Mouse (Mus musculus): ENCODE data around the gene Rac2. TPM values are rescaled to one million over a fixed set of nuclear protein-coding genes. Genes with fewer than 3 reads are reported as not detected.
A peak's percentile ranks its signal among the peaks of the same experiment; 100 is the strongest.

Rac2 gene
- total and polyA plus RNA-seq, 3 experiments = 160 to 942 (median 453) TPM

DNA sequence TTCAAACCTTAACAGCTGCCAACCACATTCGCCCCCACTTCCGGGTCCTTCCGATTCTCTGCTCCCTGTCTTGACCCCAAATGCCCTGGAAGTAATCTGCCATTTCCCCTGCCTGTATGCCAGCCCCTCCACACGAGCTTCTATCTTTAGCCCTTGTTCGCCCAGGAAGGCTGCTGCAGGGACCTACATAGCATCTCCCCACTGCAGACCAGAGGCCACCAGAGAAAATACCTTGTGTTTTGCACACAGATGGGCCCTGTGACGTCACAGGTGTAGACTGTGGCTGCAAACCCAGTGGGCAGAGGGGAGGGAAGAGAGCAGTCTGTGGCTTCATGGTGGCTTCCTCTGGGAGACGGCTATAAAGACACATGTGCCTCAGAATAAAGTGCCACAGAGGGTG lies 54.4 kb downstream of the Rac2 start:
- in situ Hi-C loops (cut with MboI; ENCODE audit: low pct_ligation_motif_present, low pct_unique_long_range_greater_than_20kb, low sequenced_read_pairs) (no loop called here), dilution Hi-C loops (cut with MboI; ENCODE audit: extremely low pct_ligation_motif_present, extremely low pct_unique_long_range_greater_than_20kb, low sequenced_read_pairs) (no loop called here)
- DNase-seq (ENCODE audit: extremely low read depth) = no peak
- no peak overlapping the region for H3K4me2 ChIP-seq (ENCODE audit: insufficient read depth, low read depth, poor library complexity, severe bottlenecking)
- no peak for TF ChIP-seq EP300 (IDR thresholded peaks at IDR 0.05; ENCODE audit: low read length)
- TF ChIP-seq KAT2A (IDR thresholded peaks at IDR 0.05; ENCODE audit: insufficient replicate concordance, low read length) = no peak
- no peak for TF ChIP-seq JUN (IDR thresholded peaks at IDR 0.05; ENCODE audit: insufficient read depth, low read depth, low read length)
- TF ChIP-seq E2F4 (IDR thresholded peaks at IDR 0.05; ENCODE audit: insufficient replicate concordance, low read depth, low read length) = no peak
- TF ChIP-seq ZKSCAN1 (IDR thresholded peaks at IDR 0.05; ENCODE audit: borderline replicate concordance, low read depth, low read length) = no peak
- TF ChIP-seq MEF2A (IDR thresholded peaks at IDR 0.05; ENCODE audit: borderline replicate concordance, low read depth, low read length) = no peak
- no peak for TF ChIP-seq POLR2A (IDR thresholded peaks at IDR 0.05; ENCODE audit: low read depth, low read length)
- TF ChIP-seq PAX5 (IDR thresholded peaks at IDR 0.05; ENCODE audit: low read length) = no peak
- TF ChIP-seq NRF1 (IDR thresholded peaks at IDR 0.05; ENCODE audit: low read depth, low read length) = no peak
- TF ChIP-seq SMC3 (IDR thresholded peaks at IDR 0.05; ENCODE audit: low read depth, low read length) = no peak
- TF ChIP-seq ZNF384 (IDR thresholded peaks at IDR 0.05; ENCODE audit: low read depth, low read length) = no peak
- TF ChIP-seq JUND (conservative IDR thresholded peaks at IDR 0.05; ENCODE audit: low read depth, low read length) = no peak
- TF ChIP-seq ZMIZ1 (IDR thresholded peaks at IDR 0.05; ENCODE audit: low read depth, low read length) = no peak
- no peak for TF ChIP-seq MXI1 (IDR thresholded peaks at IDR 0.05; ENCODE audit: low read depth, low read length)
- no peak for TF ChIP-seq BHLHE40 (IDR thresholded peaks at IDR 0.05; ENCODE audit: low read depth, low read length)
- no peak for TF ChIP-seq RCOR1 (conservative IDR thresholded peaks at IDR 0.05; ENCODE audit: low read depth, low read length)
- TF ChIP-seq CTCF (conservative IDR thresholded peaks at IDR 0.05 in 1 of 2, IDR thresholded peaks at IDR 0.05 in 1 of 2; ENCODE audit: low read depth in 2 of 2, low read length in 2 of 2) = no peak
- no peak for TF ChIP-seq UBTF (IDR thresholded peaks at IDR 0.05; ENCODE audit: low read depth, low read length)
- no peak for TF ChIP-seq MAX (IDR thresholded peaks at IDR 0.05; ENCODE audit: low read length)
- no peaks in the 10 kb centered on the region for H3K27me3 ChIP-seq (replicated peaks)
- H3K36me3 ChIP-seq (replicated peaks in 1 of 2; ENCODE audit: control insufficient read depth in 1 of 2, insufficient read depth in 1 of 2, low read length in 1 of 2) = peaks cover 0 to 3% of the 10 kb centered on the region in 2 experiments
- no peaks in the 10 kb centered on the region for H3K9me3 ChIP-seq (replicated peaks; ENCODE audit: low read length)
- H3K4me3 ChIP-seq (replicated peaks in 1 of 3; ENCODE audit: low read depth in 2 of 3, low read length in 2 of 3, poor library complexity in 1 of 3) = no peak overlapping the region
- no peak overlapping the region for H3K9ac ChIP-seq (ENCODE audit: insufficient read depth, low read depth)
- no peaks in the 10 kb centered on the region for H3K79me2 ChIP-seq (replicated peaks; ENCODE audit: control insufficient read depth, extremely low read depth, insufficient read depth, poor library complexity, severe bottlenecking)
- peaks cover 31 to 59% of the 10 kb centered on the region in 2 experiments for H3K4me1 ChIP-seq (ENCODE audit: control insufficient read depth in 1 of 2, insufficient read depth in 2 of 2)
- H3K27ac ChIP-seq (ENCODE audit: insufficient read depth, low read depth) = no peak overlapping the region

DNA sequence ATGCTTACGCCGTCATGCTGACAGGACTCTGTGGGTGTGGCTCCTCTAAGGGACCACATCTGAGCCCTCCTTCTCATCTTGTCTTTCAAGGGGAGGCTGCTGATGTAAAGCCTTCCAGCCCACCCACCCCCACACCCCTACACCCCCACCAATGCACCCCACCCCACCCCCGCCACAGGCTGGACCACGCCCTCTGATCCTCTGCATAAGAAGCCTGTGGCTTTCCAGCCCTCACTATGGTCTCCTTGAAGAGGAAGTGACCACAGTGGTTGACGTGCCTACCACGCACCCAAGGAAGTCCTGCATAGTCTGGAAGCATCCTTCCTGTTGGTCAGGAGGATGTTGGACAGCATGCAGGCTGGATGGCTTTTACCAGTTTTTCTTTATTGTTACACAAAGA lies 56.8 kb downstream of the Rac2 start:
- in situ Hi-C loops (cut with MboI; ENCODE audit: low pct_ligation_motif_present, low pct_unique_long_range_greater_than_20kb, low sequenced_read_pairs) = no loop called here

More for the DNA sequence above, 56.8 kb downstream of the Rac2 start:
- dilution Hi-C loops (cut with MboI; ENCODE audit: extremely low pct_ligation_motif_present, extremely low pct_unique_long_range_greater_than_20kb, low sequenced_read_pairs) = no loop called here
- Histone ChIP-seq H3K79me2 (replicated peaks; ENCODE audit: control insufficient read depth, extremely low read depth, insufficient read depth, poor library complexity, severe bottlenecking) (no peaks in the 10 kb centered on the region), H3K4me2 (ENCODE audit: insufficient read depth, low read depth, poor library complexity, severe bottlenecking) (no peak overlapping the region), H3K9me3 (replicated peaks; ENCODE audit: low read length) (no peaks in the 10 kb centered on the region), H3K4me3 (replicated peaks in 1 of 3; ENCODE audit: low read depth in 2 of 3, low read length in 2 of 3, poor library complexity in 1 of 3) (no peak overlapping the region), H3K27ac (ENCODE audit: insufficient read depth, low read depth) (no peak overlapping the region), H3K9ac (ENCODE audit: insufficient read depth, low read depth) (no peak overlapping the region), H3K4me1 (ENCODE audit: control insufficient read depth in 1 of 2, insufficient read depth in 2 of 2) (peaks cover 46 to 83% of the 10 kb centered on the region in 2 experiments), H3K27me3 (replicated peaks) (no peaks in the 10 kb centered on the region), H3K36me3 (replicated peaks in 1 of 2; ENCODE audit: control insufficient read depth in 1 of 2, insufficient read depth in 1 of 2, low read length in 1 of 2) (no peaks in the 10 kb centered on the region)
- no peak for DNase-seq (ENCODE audit: extremely low read depth)
- TF ChIP-seq ETS1 (conservative IDR thresholded peaks at IDR 0.05; ENCODE audit: low read depth, low read length) (no peak), ELF1 (IDR thresholded peaks at IDR 0.05; ENCODE audit: low read depth, low read length) (0 out of 2 replicates have a peak, but pooled peaks have one; percentile 25), EP300 (IDR thresholded peaks at IDR 0.05; ENCODE audit: low read length) (0 out of 2 replicates have a peak, but pooled peaks have one; percentile 15), POLR2AphosphoS2 (IDR thresholded peaks at IDR 0.05; ENCODE audit: low read depth, low read length) (no peak), CHD2 (IDR thresholded peaks at IDR 0.05; ENCODE audit: low read length) (no peak), POLR2A (IDR thresholded peaks at IDR 0.05; ENCODE audit: low read depth, low read length) (no peak)

Data from CH12.LX (cell line).